Mouse (Mus musculus) kidney, postnatal 4 days (tissue): Measurements from ENCODE around the gene Ctla2a.
"Not testable (repeated sequence)": the region's sequence is repeated elsewhere in the genome, so short reads cannot be mapped to it uniquely, and the experiment has no call there.

ENCODE experiments used
- DNase-seq, 2 experiments: peaks; one replicate each; pipeline ENCODE4 v3.0.0; 2021; ENCODE audit warnings: mixed read lengths in 2 of 2

The Ctla2a gene

DNA sequence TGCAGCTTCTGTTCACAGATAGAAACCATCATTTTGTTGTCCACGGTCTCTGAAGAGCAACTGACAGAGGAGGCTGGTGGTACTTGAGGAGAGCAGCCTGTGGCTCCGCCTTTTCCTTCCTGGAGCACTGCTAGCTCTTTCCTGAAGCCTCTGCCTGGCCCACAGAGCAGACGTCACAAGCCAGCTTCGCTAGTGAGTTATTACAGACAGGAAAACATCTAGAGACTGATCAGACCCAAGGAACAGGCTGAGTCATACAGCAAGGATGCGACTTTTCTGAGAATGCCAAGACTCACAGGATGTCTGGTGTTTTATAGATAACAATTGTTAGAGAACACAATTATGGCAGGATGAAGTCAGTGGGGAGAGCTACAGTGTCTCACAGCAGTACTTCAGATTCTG is at the start of gene Ctla2a, which contains the start of gene Gm49391:
Gene Ctla2a, minus strand, starts transcription at position 126 of the 402 bp plus-strand sequence.
Gene Gm49391, minus strand, starts transcription at position 72 of the 402 bp plus-strand sequence.
- peak; percentile 26 to 45 for DNase-seq

- not testable (repeated sequence) for DNase-seq
Observed at GRCm38 (mm10) chr13:60972319-60972718, 35.9 kb upstream of the Ctla2a start.

DNA sequence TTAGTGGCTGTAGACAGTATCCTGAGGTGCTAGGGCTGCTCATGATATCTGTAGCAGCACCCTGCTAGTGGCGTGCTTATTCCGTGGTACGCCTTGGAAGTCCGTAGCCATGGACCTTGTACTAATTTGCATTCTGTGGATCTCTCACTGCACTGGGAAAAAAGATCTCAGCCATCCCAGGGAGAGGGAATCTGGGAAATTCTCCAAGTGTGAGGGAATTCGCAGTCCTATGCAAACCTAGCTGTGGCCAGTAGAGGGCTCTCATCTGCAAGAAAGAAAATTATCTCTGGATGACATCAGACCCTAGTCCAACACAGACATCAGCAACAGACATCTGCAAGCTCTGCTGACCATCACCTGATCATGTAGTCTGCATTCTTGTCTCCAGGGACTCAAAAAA is 27.6 kb upstream of the Ctla2a start:
- peak in 1 of 2 experiments; percentile 3 for DNase-seq

GRCm38 (mm10) chr13:60961706-60962105 is 25.3 kb upstream of the Ctla2a start:
- DNase-seq: no peak

DNA sequence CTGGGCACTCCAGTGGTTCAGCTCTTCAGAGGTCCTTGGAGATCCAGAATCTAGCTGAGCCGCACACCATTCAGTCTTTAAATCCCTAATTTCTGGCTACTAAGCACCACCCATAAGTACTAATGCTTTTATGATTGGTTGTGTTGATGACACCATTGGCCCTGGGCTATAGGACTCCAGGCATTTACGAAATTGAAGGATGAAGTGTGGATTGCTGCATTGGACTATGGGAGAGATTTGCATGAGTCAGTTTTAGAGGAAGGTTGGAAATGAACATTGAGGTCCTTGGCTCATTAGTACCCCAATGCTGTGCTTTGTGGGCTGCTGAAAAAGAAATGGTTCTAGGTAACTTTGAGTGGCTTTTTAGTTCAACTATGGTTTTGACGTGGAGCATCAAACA is 5.5 kb upstream of the Ctla2a start, which contains the start of gene Tpbpa:
Gene Tpbpa, minus strand, starts transcription at position 101 of the 400 bp plus-strand sequence.
- DNase-seq: not testable (repeated sequence)

- not testable (repeated sequence) for DNase-seq
Observed at GRCm38 (mm10) chr13:60935490-60935889, 935 bp downstream of the Ctla2a start, which contains the start of gene Gm49393. Gene Gm49393 (minus strand): TSS chr13:60935590.

- DNase-seq: not testable (repeated sequence)
Observed at GRCm38 (mm10) chr13:60904780-60905179, 31.6 kb downstream of the Ctla2a start, which contains the start of gene Tpbpb. Gene Tpbpb (minus strand): TSS chr13:60904880.

DNA sequence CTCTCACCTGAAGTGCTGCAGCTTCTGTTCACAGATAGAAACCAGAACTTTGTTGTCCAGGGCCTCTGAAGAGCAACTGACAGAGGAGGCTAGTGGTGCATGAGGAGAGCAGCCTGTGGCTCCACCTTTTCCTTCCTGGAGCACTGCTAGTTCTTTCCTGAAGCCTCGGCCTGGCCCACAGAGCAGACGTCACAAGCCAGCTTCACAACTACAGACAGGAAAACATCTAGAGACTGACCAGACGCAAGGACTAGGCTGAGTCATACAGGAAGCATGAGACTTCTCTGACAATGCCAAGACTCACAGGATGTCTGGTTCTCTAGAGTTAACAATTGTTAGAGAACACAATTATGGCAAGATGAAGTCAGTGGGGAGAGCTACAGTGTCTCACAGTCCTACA is 39.1 kb downstream of the Ctla2a start, which contains the start of gene Ctla2b:
Gene Ctla2b, minus strand, starts transcription at position 120 of the 400 bp plus-strand sequence.
- DNase-seq: peak; percentile 18 to 39

- DNase-seq: not testable (repeated sequence)
Observed at GRCm38 (mm10) chr13:60896794-60897193, 39.6 kb downstream of the Ctla2a start, which contains the start of gene Gm49392. Gene Gm49392 (minus strand): TSS chr13:60896894.

DNA sequence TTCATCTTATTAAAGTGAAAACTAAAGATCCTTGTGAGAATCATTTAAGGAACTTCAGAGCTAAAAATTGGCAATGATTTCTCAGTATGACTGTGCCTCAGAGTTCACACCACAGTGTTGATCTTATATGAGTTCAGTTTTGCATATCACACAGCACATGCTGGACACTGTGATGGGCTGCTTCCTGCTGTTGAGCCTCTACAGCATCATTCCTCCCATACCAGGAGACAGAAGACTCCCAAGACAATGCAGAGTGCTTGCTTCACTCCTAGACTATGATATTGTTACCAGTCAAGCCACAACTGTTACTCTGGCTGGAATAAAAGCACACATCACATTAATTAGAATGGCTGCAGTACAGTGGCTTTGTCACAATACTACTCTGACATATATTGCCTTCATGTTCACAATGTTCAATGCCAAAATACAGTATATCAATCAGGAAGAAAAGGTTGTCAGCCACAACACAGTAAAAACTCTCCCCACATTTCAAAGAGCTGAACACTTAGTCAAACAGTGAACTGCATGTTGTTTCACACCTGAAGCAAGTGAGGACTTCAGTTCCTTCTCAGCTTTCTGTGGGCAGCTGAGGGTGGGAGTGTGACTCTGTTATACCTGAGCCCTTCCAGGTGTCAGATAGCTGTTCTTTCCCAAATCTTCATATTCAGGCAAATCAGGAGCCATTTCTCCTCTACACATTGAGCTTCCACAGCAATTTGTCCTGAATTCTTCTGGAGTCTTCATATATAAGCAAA is 40.8 kb downstream of the Ctla2a start:
- DNase-seq: no peak

DNA sequence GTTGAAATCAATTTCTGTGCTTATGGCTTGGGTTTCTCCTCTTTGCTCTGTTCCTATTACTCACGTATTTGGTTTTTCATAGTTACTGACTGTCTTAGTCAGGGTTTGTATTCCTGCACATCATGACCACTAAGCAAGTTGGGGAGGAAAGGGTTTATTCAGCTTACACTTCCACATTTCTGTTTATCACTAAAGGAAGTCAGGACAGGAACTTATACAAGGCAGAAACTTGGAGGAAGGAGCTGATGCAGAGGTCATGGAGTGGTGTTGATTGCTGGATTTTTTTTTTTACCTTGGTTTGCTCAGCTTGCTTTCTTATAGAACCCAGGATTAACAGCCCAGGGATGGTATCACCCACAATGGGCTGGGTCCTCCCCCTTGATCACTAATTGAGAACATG is 44.1 kb downstream of the Ctla2a start:
- no peak for DNase-seq
